Mouse (Mus musculus) midbrain, embryonic 11.5 days (tissue): ENCODE measurements around the gene Efna1. TPM values are rescaled to one million over a fixed set of nuclear protein-coding genes. Genes with fewer than 3 reads are reported as not detected.

ENCODE experiments used
- ATAC-seq: fragments of 200-750 bp; cut with Nextera tagmentation; 2 replicates; pipeline ENCODE4 v1.8.0; 2017; ENCODE audit warnings: moderate TSS enrichment, moderate library complexity; ENCODE audit not compliant: low FRiP score
- DNase-seq: peaks from one replicate; pipeline ENCODE4 v3.0.0; 2015; ENCODE audit warnings: low spot score; ENCODE audit errors: missing footprints
- H3K27ac ChIP-seq: fragments of 300-500 bp; sonication (generic); 2 replicates; pipeline ENCODE4 v1.5.1; 2014; ENCODE audit warnings: low read depth, low read length
- H3K27me3 ChIP-seq: fragments of 300-500 bp; sonication (generic); 2 replicates; pipeline ENCODE4 v1.6.1; 2014; ENCODE audit warnings: mild to moderate bottlenecking, low read length, moderate library complexity, mixed read lengths; ENCODE audit not compliant: control insufficient read depth, insufficient read depth
- H3K36me3 ChIP-seq: fragments of 300-500 bp; sonication (generic); 2 replicates; pipeline ENCODE4 v1.6.1; 2014; ENCODE audit warnings: mild to moderate bottlenecking, low read length, moderate library complexity, mixed read lengths; ENCODE audit not compliant: control insufficient read depth, insufficient read depth
- H3K4me1 ChIP-seq: fragments of 300-500 bp; sonication (generic); 2 replicates; pipeline ENCODE4 v1.6.1; 2014; ENCODE audit warnings: low read length; ENCODE audit not compliant: control insufficient read depth, insufficient read depth
- H3K4me2 ChIP-seq: fragments of 300-500 bp; sonication (generic); 2 replicates; pipeline ENCODE4 v1.6.1; 2014; ENCODE audit warnings: mild to moderate bottlenecking, moderate library complexity
- H3K4me3 ChIP-seq: fragments of 300-500 bp; sonication (generic); 2 replicates; pipeline ENCODE4 v1.5.1; 2014; ENCODE audit warnings: low read depth, low read length
- H3K9ac ChIP-seq: fragments of 300-500 bp; sonication (generic); 2 replicates; pipeline ENCODE4 v1.6.1; 2014; ENCODE audit warnings: low read length
- H3K9me3 ChIP-seq: fragments of 300-500 bp; sonication (generic); 2 replicates; pipeline ENCODE4 v1.6.1; 2016; ENCODE audit warnings: low read length; ENCODE audit not compliant: control insufficient read depth
- WGBS: fragments of 180-500 bp; shearing (Covaris S2); extraction: QIAGEN DNeasy Blood & Tissue Kit; methylation state at CpG from one replicate; pipeline ENCODE4 v1.1.7; 2014; 5-methylcytosine and 5-hydroxymethylcytosine counted together
- polyA plus RNA-seq: library from polyadenylated mRNA; unstranded; fragments of >200 nt; fragmentation: Nextera tagmentation; extraction: Ambion mirVana; gene quantifications from 2 replicates; pipeline ENCODE4 v1.2.1, GENCODE M21; 2014

Efna1 gene
- polyA plus RNA-seq, 1 experiment from 2014 or later = 12.5 TPM

- H3K36me3 ChIP-seq = no peaks in the 10 kb centered on the region
- no peak within 1 kb of the TSS for H3K4me3 ChIP-seq
- ATAC-seq = no peak
- H3K4me2 ChIP-seq = no peak within 1 kb of the TSS
- H3K27me3 ChIP-seq = no peaks in the 10 kb centered on the region
- H3K27ac ChIP-seq = no peak within 1 kb of the TSS
- H3K9ac ChIP-seq = no peak within 1 kb of the TSS
- no peaks in the 10 kb centered on the region for H3K4me1 ChIP-seq
- 61% methylated on average over 7 of the region's 7 CpGs for WGBS
- no peaks in the 10 kb centered on the region for H3K9me3 ChIP-seq
- DNase-seq = no peak
Observed at GRCm38 (mm10) chr3:89259076-89259475, 21.9 kb downstream of the Efna1 start, which contains the start of gene Dpm3. Dpm3 (plus strand) TSS chr3:89259358.

GRCm38 (mm10) chr3:89256177-89256576 is 24.8 kb downstream of the Efna1 start:
- DNase-seq (no peak), ATAC-seq (no peak)
- Histone ChIP-seq H3K4me3 (no peak overlapping the region), H3K27ac (no peak overlapping the region), H3K4me2 (no peak overlapping the region), H3K4me1 (peaks cover 6% of the 10 kb centered on the region; the same call in 1 of the 2 replicates), H3K9ac (no peak overlapping the region), H3K36me3 (no peaks in the 10 kb centered on the region), H3K27me3 (peaks cover 2% of the 10 kb centered on the region; the same call in 1 of the 2 replicates), H3K9me3 (no peaks in the 10 kb centered on the region)
- WGBS = 83% methylated on average over 5 of the region's 5 CpGs

- Histone ChIP-seq H3K4me2 (no peak overlapping the region), H3K36me3 (no peaks in the 10 kb centered on the region), H3K27me3 (peaks cover 2% of the 10 kb centered on the region; the same call in 1 of the 2 replicates), H3K9ac (no peak overlapping the region), H3K4me1 (peaks cover 10% of the 10 kb centered on the region; the same call in 1 of the 2 replicates), H3K9me3 (no peaks in the 10 kb centered on the region), H3K4me3 (no peak overlapping the region), H3K27ac (no peak overlapping the region)
- WGBS = 91% methylated on average over 5 of the region's 5 CpGs
- DNase-seq (no peak), ATAC-seq (no peak)
Observed at GRCm38 (mm10) chr3:89254994-89255393, 25.9 kb downstream of the Efna1 start.

- WGBS = 5% methylated on average over 17 of the region's 17 CpGs
- Histone ChIP-seq H3K36me3 (no peaks in the 10 kb centered on the region), H3K27me3 (peaks cover 2% of the 10 kb centered on the region; the same call in 1 of the 2 replicates), H3K27ac (no peak overlapping the region), H3K9me3 (no peaks in the 10 kb centered on the region), H3K4me1 (peaks cover 18% of the 10 kb centered on the region), H3K9ac (peak overlapping the region; percentile 36), H3K4me2 (no peak overlapping the region), H3K4me3 (no peak overlapping the region)
- no peak for DNase-seq
- no peak for ATAC-seq
Observed at GRCm38 (mm10) chr3:89251365-89251895, 29.5 kb downstream of the Efna1 start.

GRCm38 (mm10) chr3:89250435-89251040 is 30.4 kb downstream of the Efna1 start:
- DNase-seq (no peak), ATAC-seq (no peak)
- Histone ChIP-seq H3K36me3 (no peaks in the 10 kb centered on the region), H3K4me2 (no peak overlapping the region), H3K4me1 (peaks cover 21% of the 10 kb centered on the region), H3K9ac (no peak overlapping the region), H3K4me3 (no peak overlapping the region), H3K27me3 (peaks cover 2% of the 10 kb centered on the region; the same call in 1 of the 2 replicates), H3K27ac (no peak overlapping the region), H3K9me3 (no peaks in the 10 kb centered on the region)
- WGBS = 24% methylated on average over 7 of the region's 7 CpGs

GRCm38 (mm10) chr3:89247466-89247865 is 33.5 kb downstream of the Efna1 start:
- DNase-seq (no peak), ATAC-seq (no peak)
- Histone ChIP-seq H3K36me3 (no peaks in the 10 kb centered on the region), H3K27ac (no peak overlapping the region), H3K4me1 (peaks cover 40% of the 10 kb centered on the region), H3K9me3 (no peaks in the 10 kb centered on the region), H3K27me3 (peaks cover 2% of the 10 kb centered on the region; the same call in 1 of the 2 replicates), H3K4me3 (peak overlapping the region; percentile 80), H3K9ac (peak overlapping the region; percentile 83; the same call in 1 of the 2 replicates), H3K4me2 (peak overlapping the region; percentile 85)
- WGBS = 87% methylated on average over 4 of the region's 4 CpGs

- DNase-seq (peak; percentile 98), ATAC-seq (peak; percentile 67)
- Histone ChIP-seq H3K9ac (peak within 1 kb of the TSS; percentile 83), H3K4me1 (peaks cover 37% of the 10 kb centered on the region), H3K27me3 (no peaks in the 10 kb centered on the region; the same call in 1 of the 2 replicates), H3K9me3 (no peaks in the 10 kb centered on the region), H3K27ac (peak within 1 kb of the TSS; percentile 53), H3K4me3 (peak within 1 kb of the TSS; percentile 80), H3K36me3 (no peaks in the 10 kb centered on the region), H3K4me2 (peak within 1 kb of the TSS; percentile 85)
- WGBS = 1% methylated on average over 42 of the region's 42 CpGs
Observed at GRCm38 (mm10) chr3:89246261-89247100, 34.5 kb downstream of the Efna1 start, which contains the start of gene Trim46. Trim46 (minus strand) TSS chr3:89246309.

- Histone ChIP-seq H3K36me3 (no peaks in the 10 kb centered on the region), H3K9me3 (no peaks in the 10 kb centered on the region), H3K9ac (peak within 1 kb of the TSS; percentile 83), H3K4me3 (peak within 1 kb of the TSS; percentile 80), H3K27me3 (no peaks in the 10 kb centered on the region; the same call in 1 of the 2 replicates), H3K4me1 (peaks cover 30% of the 10 kb centered on the region), H3K27ac (peak within 1 kb of the TSS; percentile 53), H3K4me2 (peak within 1 kb of the TSS; percentile 85)
- DNase-seq (no peak), ATAC-seq (peak; percentile 40)
- 5% methylated on average over 20 of the region's 20 CpGs for WGBS
Observed at GRCm38 (mm10) chr3:89245688-89246171, 35.2 kb downstream of the Efna1 start, which contains the start of gene Krtcap2. Krtcap2 (plus strand) TSS chr3:89245966.
